In the genomic region with DNA sequence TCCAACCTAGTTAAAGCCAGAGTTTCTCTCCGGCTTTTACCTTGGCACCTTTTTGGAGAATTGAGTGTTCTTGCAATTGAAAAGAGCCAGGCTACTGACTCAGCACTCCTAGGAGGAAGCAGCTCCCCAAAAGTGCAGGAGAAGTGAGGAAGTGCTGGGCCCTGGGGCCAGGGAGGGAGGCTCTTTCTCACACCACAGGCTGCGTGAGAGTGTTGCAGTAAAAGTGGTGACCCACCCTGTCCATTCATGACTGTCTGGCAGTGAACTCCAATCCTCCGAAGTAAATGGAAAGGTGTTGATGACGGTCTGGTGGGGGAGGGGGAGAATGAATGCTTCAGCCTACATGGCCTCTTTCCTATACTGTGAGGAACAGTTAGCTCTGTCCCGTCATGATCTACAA, we compare ENCODE assay signal across 16 mouse cellular contexts.
"Had no signal": no experiment of that assay in that cellular context is flagged by ENCODE, and none has a peak within 500 bp of the region (broad histone marks: within the 10 kb centered on the region; RNA-seq: fewer than 3 reads in every experiment).

No protein-coding gene starts in this region.

- ATAC-seq: liver, embryonic 12.5 days; midbrain, embryonic 13.5 days had no signal

- H3K36me3 ChIP-seq: limb, embryonic 15.5 days; liver, embryonic 12.5 days; midbrain, embryonic 13.5 days; neural tube, embryonic 13.5 days had no signal

- H3K4me3 ChIP-seq: limb, embryonic 15.5 days; liver, embryonic 12.5 days; midbrain, embryonic 13.5 days; neural tube, embryonic 13.5 days had no signal

- H3K27ac ChIP-seq: kidney, postnatal 0 days; limb, embryonic 15.5 days; liver, embryonic 12.5 days; midbrain, embryonic 13.5 days; neural tube, embryonic 13.5 days had no signal

- H3K9ac ChIP-seq: limb, embryonic 15.5 days; liver, embryonic 12.5 days; lung, embryonic 14.5 days; midbrain, embryonic 13.5 days; neural tube, embryonic 13.5 days had no signal

- H3K9me3 ChIP-seq: limb, embryonic 15.5 days; liver, embryonic 12.5 days; midbrain, embryonic 13.5 days; neural tube, embryonic 13.5 days had no signal

- H3K4me1 ChIP-seq: limb, embryonic 15.5 days; midbrain, embryonic 13.5 days had no signal

- DNase-seq: kidney, postnatal 36 days; layer of hippocampus, adult 9-11 months; layer of hippocampus, postnatal 36 days; lung, embryonic 14.5 days; lung, postnatal 10 days; lung, postnatal 4 days; retina, postnatal 1 day; right cerebral cortex, postnatal 4 days; spleen, adult 18-20 months; thymus, adult 18-20 months; thymus, postnatal 14 days had no signal

- H3K4me2 ChIP-seq: limb, embryonic 15.5 days; liver, embryonic 12.5 days; lung, embryonic 14.5 days; midbrain, embryonic 13.5 days; neural tube, embryonic 13.5 days had no signal

- H3K27me3 ChIP-seq: limb, embryonic 15.5 days; liver, embryonic 12.5 days; midbrain, embryonic 13.5 days; neural tube, embryonic 13.5 days had no signal
